Mouse (Mus musculus) liver, postnatal 0 days (tissue): ENCODE results near the gene Akt2. TPM values are rescaled to one million over a fixed set of nuclear protein-coding genes. Genes with fewer than 3 reads are reported as not detected.
A peak's percentile ranks its signal among the peaks of the same experiment; 100 is the strongest.

Experiments
- ATAC-seq: fragments of 200-750 bp; cut with Nextera tagmentation; 2 replicates; pipeline ENCODE4 v1.8.0; 2017; ENCODE audit warnings: mild to moderate bottlenecking, moderate library complexity
- DNase-seq: peaks from one replicate; pipeline ENCODE4 v3.0.0-alpha.2; 2016
- H3K27ac ChIP-seq: fragments of 300-500 bp; sonication (generic); 2 replicates; pipeline ENCODE4 v1.5.1; 2014; ENCODE audit warnings: antibody characterized with exemption, moderate library complexity, mild to moderate bottlenecking, low read depth
- H3K27me3 ChIP-seq: fragments of 300-500 bp; sonication (generic); 2 replicates; pipeline ENCODE4 v1.6.1; 2014; ENCODE audit warnings: low read length, control low read depth, mixed read lengths; ENCODE audit not compliant: insufficient read depth
- H3K36me3 ChIP-seq: fragments of 300-500 bp; sonication (generic); replicated peaks from 2 replicates; pipeline ENCODE4 v1.6.1; 2014; ENCODE audit warnings: mild to moderate bottlenecking, control low read depth, low read length, moderate library complexity, mixed read lengths; ENCODE audit not compliant: insufficient read depth
- H3K4me1 ChIP-seq: fragments of 300-500 bp; sonication (generic); 2 replicates; pipeline ENCODE4 v1.6.1; 2014; ENCODE audit warnings: antibody characterized with exemption, mild to moderate bottlenecking, control low read depth; ENCODE audit not compliant: insufficient read depth
- H3K4me2 ChIP-seq: fragments of 300-500 bp; sonication (generic); 2 replicates; pipeline ENCODE4 v1.6.1; 2014; ENCODE audit warnings: low read depth, mild to moderate bottlenecking, low read length, moderate library complexity, mixed read lengths
- H3K4me3 ChIP-seq: fragments of 300-500 bp; sonication (generic); 2 replicates; pipeline ENCODE4 v1.5.1; 2014; ENCODE audit warnings: low read depth, low read length
- H3K9ac ChIP-seq: fragments of 300-500 bp; sonication (generic); replicated peaks from 2 replicates; pipeline ENCODE4 v1.6.1; 2014; ENCODE audit warnings: mild to moderate bottlenecking, moderate library complexity
- H3K9me3 ChIP-seq: fragments of 300-500 bp; sonication (generic); 2 replicates; pipeline ENCODE4 v1.6.1; 2016; ENCODE audit warnings: mild to moderate bottlenecking, control low read depth, low read length, mixed read lengths
- CTCF ChIP-seq: sonication (generic); IDR thresholded peaks from 2 replicates; pipeline ENCODE4 v1.5.1; 2016; ENCODE audit warnings: antibody characterized with exemption, low read depth
- EP300 ChIP-seq: IDR thresholded peaks from 2 replicates; pipeline ENCODE4 v1.6.1; 2016; ENCODE audit warnings: antibody characterized with exemption, low read depth, mild to moderate bottlenecking
- WGBS: fragments of 180-500 bp; shearing (Covaris S2); extraction: QIAGEN DNeasy Blood & Tissue Kit; methylation state at CpG from one replicate; pipeline ENCODE4 v1.1.7; 2014; ENCODE audit not compliant: insufficient replicate concordance; 5-methylcytosine and 5-hydroxymethylcytosine counted together
- polyA plus RNA-seq: library from polyadenylated mRNA; unstranded; fragments of >200 nt; fragmentation: Nextera tagmentation; extraction: Ambion mirVana; gene quantifications from 2 replicates; pipeline ENCODE4 v1.2.1, GENCODE M21; 2015

The Akt2 gene
- polyA plus RNA-seq, 1 experiment from 2014 or later = 25.5 TPM

GRCm38 (mm10) chr7:27580380-27581174 lies 10.8 kb upstream of the Akt2 start:
- WGBS = 83% methylated on average over 14 of the region's 14 CpGs
- H3K4me1 ChIP-seq = no peaks in the 10 kb centered on the region
- DNase-seq (no peak), ATAC-seq (no peak)
- no peaks in the 10 kb centered on the region for H3K9me3 ChIP-seq
- TF ChIP-seq CTCF (no peak), EP300 (no peak)
- H3K27ac ChIP-seq = no peak overlapping the region
- no peak overlapping the region for H3K4me3 ChIP-seq
- H3K36me3 ChIP-seq = peaks cover 36% of the 10 kb centered on the region
- no peak overlapping the region for H3K4me2 ChIP-seq
- no peaks in the 10 kb centered on the region for H3K27me3 ChIP-seq
- H3K9ac ChIP-seq = no peak overlapping the region

DNA sequence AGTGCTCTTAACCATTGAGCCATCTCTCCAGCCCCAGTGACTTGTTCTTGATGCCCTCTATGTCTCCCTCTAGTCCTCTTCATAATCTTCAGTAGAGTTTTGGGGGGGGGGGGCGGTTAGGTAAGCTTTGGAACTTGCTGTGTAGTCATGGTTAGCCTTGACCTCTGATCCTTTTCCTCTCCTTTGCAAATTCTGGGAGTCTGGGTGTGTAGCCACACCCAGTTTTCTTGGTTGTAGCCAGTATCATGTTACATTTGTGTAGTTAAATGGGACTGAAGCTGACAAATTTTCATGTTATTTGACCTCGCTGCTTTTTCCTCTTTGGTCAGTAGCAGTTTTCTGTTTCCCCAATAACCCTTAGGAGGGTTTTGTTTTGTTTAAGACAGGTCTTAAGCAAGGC lies 4.5 kb upstream of the Akt2 start:
- DNase-seq (no peak), ATAC-seq (no peak)
- TF ChIP-seq CTCF (no peak), EP300 (no peak)
- H3K4me1 ChIP-seq = no peaks in the 10 kb centered on the region
- no peak overlapping the region for H3K4me3 ChIP-seq
- 80% methylated on average over 2 of the region's 2 CpGs for WGBS
- no peaks in the 10 kb centered on the region for H3K27me3 ChIP-seq
- no peaks in the 10 kb centered on the region for H3K9me3 ChIP-seq
- H3K4me2 ChIP-seq = no peak overlapping the region
- H3K27ac ChIP-seq = no peak overlapping the region
- no peaks in the 10 kb centered on the region for H3K36me3 ChIP-seq
- no peak overlapping the region for H3K9ac ChIP-seq

- Histone ChIP-seq H3K36me3 (no peaks in the 10 kb centered on the region), H3K27me3 (no peaks in the 10 kb centered on the region), H3K4me3 (no peak overlapping the region), H3K9me3 (no peaks in the 10 kb centered on the region), H3K4me2 (no peak overlapping the region), H3K9ac (no peak overlapping the region), H3K4me1 (peaks cover 4% of the 10 kb centered on the region), H3K27ac (no peak overlapping the region)
- 86% methylated on average over 2 of the region's 2 CpGs for WGBS
- TF ChIP-seq EP300 (no peak), CTCF (peak; percentile 18)
- DNase-seq = no peak
- no peak for ATAC-seq
These were observed 3.6 kb upstream of the Akt2 start for GRCm38 (mm10) chr7:27587741-27588140.

GRCm38 (mm10) chr7:27590088-27590487 lies 1.3 kb upstream of the Akt2 start:
- TF ChIP-seq CTCF (no peak), EP300 (no peak)
- H3K27ac ChIP-seq = no peak overlapping the region
- no peak overlapping the region for H3K9ac ChIP-seq
- no peak overlapping the region for H3K4me3 ChIP-seq
- H3K4me2 ChIP-seq = no peak overlapping the region
- DNase-seq (no peak), ATAC-seq (no peak)
- H3K9me3 ChIP-seq = no peaks in the 10 kb centered on the region
- peaks cover 27% of the 10 kb centered on the region for H3K4me1 ChIP-seq
- WGBS = 90% methylated on average over 4 of the region's 4 CpGs
- H3K36me3 ChIP-seq = peaks cover 4% of the 10 kb centered on the region
- H3K27me3 ChIP-seq = no peaks in the 10 kb centered on the region

DNA sequence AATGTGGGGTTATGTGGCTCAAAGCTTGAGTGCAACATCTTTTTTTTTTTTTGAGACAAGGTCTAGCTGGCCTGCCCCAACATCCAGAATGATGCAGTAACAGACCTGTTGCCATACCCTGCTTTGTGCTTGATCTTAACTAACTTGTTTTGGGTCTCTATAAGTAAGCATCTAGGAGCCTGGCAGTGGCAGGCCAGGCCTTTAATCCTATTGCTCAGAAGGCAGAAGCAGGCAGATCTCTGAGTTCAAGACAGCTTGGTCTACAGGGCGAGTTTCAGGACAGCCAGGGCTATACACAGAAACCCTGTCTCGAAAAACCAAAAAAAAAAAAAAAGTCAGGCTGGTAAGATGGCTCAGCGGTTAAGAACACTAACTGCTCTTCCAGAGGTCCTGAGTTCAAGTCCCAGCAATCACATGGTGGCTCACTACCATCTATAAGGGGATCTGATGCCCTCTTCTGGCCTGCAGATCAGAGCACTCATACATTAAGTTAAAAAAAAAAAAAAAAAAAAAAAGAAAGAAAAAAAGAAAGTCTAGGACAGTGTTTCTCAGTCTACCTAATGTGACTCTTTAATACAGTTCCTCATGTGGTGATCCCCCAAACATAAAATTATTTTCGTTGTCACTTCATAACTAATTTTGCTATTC lies 662 bp upstream of the Akt2 start:
- H3K4me1 ChIP-seq = peaks cover 34% of the 10 kb centered on the region
- TF ChIP-seq EP300 = no peak
- TF ChIP-seq CTCF = peak; percentile 42
- H3K27me3 ChIP-seq = no peaks in the 10 kb centered on the region
- 61% methylated on average over 4 of the region's 4 CpGs for WGBS
- peaks cover 4% of the 10 kb centered on the region for H3K36me3 ChIP-seq
- peak overlapping the region; percentile 80 for H3K9ac ChIP-seq
- H3K9me3 ChIP-seq = no peaks in the 10 kb centered on the region
- H3K27ac ChIP-seq = peak overlapping the region; percentile 94
- peak overlapping the region; percentile 72 for H3K4me2 ChIP-seq
- peak overlapping the region; percentile 69 for H3K4me3 ChIP-seq
- no peak for DNase-seq
- no peak for ATAC-seq

GRCm38 (mm10) chr7:27592217-27592929 lies 1.0 kb downstream of the Akt2 start:
- peak; percentile 24 for ATAC-seq
- H3K4me1 ChIP-seq = peaks cover 50% of the 10 kb centered on the region
- DNase-seq = peak; percentile 43
- H3K27ac ChIP-seq = peak overlapping the region; percentile 94
- H3K4me2 ChIP-seq = peak overlapping the region; percentile 72
- peak overlapping the region; percentile 69 for H3K4me3 ChIP-seq
- H3K36me3 ChIP-seq = peaks cover 4% of the 10 kb centered on the region
- WGBS = 2% methylated on average over 17 of the region's 17 CpGs
- H3K9ac ChIP-seq = peak overlapping the region; percentile 80
- no peaks in the 10 kb centered on the region for H3K9me3 ChIP-seq
- H3K27me3 ChIP-seq = no peaks in the 10 kb centered on the region
- TF ChIP-seq EP300 (no peak), CTCF (no peak)
